Mouse (Mus musculus): ENCODE data around the gene Bud31. TPM values are rescaled to one million over a fixed set of nuclear protein-coding genes. Genes with fewer than 3 reads are reported as not detected.

Bud31 gene
- total and polyA plus RNA-seq, 2 experiments from 2014 or later = 127 to 166 TPM

DNA sequence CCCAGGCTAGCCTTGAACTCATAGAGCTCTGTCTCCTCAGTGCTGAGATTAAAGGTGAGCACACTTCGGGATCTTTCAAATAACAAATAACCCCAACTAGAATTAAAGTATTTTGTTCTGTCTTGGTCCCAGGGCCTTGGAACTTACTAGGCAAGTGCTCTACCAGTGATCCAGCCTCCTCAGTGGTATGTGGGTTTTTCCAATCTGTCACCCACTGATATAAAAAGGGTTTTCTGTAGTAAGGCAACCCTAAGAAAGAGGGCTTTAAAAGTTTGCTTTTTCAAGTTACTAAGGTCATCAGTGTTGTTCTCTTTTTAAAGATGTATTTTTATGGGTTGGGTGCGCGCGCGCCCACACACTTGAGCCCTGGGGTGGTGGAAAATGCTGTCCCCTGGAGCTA, 24.4 kb upstream of the Bud31 start:
- no peak for ATAC-seq
- H3K27me3 ChIP-seq (ENCODE audit: insufficient read depth, low read length) = peaks cover 7% of the 10 kb centered on the region; the same call in 1 of the 2 replicates
- TF ChIP-seq CTCF (IDR thresholded peaks at IDR 0.05; ENCODE audit: low read depth) = no peak
- no peaks in the 10 kb centered on the region for H3K36me3 ChIP-seq (ENCODE audit: insufficient read depth)
- no peak for DNase-seq
- no peak overlapping the region for H3K4me2 ChIP-seq (ENCODE audit: low read depth)
- no peaks in the 10 kb centered on the region for H3K9me3 ChIP-seq (ENCODE audit: low read length)
- no peaks in the 10 kb centered on the region for H3K4me1 ChIP-seq (ENCODE audit: insufficient read depth)
- 95% methylated on average over 5 of the region's 5 CpGs for WGBS
- H3K27ac ChIP-seq (ENCODE audit: low read depth, low read length) = no peak overlapping the region
- no peak overlapping the region for H3K9ac ChIP-seq
- no peak overlapping the region for H3K4me3 ChIP-seq (ENCODE audit: low read depth, low read length)

DNA sequence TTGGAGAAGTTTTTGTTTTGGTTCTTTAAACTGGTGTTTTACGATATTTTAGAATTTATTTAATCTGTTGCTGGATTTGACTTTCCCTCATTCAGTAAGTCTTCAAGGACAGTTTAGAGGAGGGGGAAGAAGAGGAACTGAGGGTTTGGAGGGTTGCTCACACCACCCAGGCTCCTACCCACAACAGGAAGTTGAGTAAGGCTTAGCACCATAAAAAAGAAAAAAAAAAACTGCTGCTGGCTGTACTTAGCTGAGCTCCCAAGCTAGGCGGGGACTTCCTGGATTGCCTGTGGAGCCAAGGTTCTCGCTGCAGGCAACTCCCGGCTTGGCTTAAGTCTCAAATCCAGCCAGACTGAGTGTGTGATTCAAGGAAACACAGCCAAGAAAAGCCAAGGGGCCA, 23.8 kb upstream of the Bud31 start:
- Histone ChIP-seq H3K27me3 (ENCODE audit: insufficient read depth, low read length) (peaks cover 7% of the 10 kb centered on the region; the same call in 1 of the 2 replicates), H3K9me3 (ENCODE audit: low read length) (no peaks in the 10 kb centered on the region), H3K27ac (ENCODE audit: low read depth, low read length) (no peak overlapping the region), H3K36me3 (ENCODE audit: insufficient read depth) (no peaks in the 10 kb centered on the region), H3K4me1 (ENCODE audit: insufficient read depth) (no peaks in the 10 kb centered on the region), H3K4me3 (ENCODE audit: low read depth, low read length) (no peak overlapping the region), H3K9ac (no peak overlapping the region), H3K4me2 (ENCODE audit: low read depth) (no peak overlapping the region)
- 62% methylated on average over 4 of the region's 4 CpGs for WGBS
- DNase-seq (no peak), ATAC-seq (no peak)
- no peak for TF ChIP-seq CTCF (IDR thresholded peaks at IDR 0.05; ENCODE audit: low read depth)

DNA sequence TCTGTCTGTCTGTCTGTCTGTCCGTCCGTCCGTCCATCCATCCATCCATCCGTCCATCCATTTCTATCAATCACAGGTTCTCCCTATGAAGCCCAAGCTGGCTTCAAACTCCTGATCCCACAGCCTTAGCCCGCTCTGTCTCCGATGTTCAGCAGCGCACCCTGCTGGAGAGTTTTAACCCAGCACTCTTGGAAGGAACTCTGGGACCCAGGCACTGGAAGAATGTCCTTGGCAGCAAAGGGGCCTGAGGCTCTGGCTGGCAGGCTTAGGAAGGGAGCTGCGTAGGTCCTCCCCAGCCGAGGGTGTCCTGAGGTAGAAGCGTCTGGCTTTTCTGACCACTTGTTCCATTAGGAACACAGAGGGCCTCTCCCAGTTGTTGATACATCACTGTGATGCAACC, 23.2 kb upstream of the Bud31 start:
- 34% methylated on average over 10 of the region's 10 CpGs for WGBS
- H3K9me3 ChIP-seq (ENCODE audit: low read length) = no peaks in the 10 kb centered on the region
- H3K4me2 ChIP-seq (ENCODE audit: low read depth) = no peak overlapping the region
- DNase-seq (peak; percentile 44), ATAC-seq (no peak)
- H3K27ac ChIP-seq (ENCODE audit: low read depth, low read length) = no peak overlapping the region
- TF ChIP-seq CTCF (IDR thresholded peaks at IDR 0.05; ENCODE audit: low read depth) = peak; percentile 64
- no peak overlapping the region for H3K9ac ChIP-seq
- no peaks in the 10 kb centered on the region for H3K36me3 ChIP-seq (ENCODE audit: insufficient read depth)
- no peak overlapping the region for H3K4me3 ChIP-seq (ENCODE audit: low read depth, low read length)
- peaks cover 7% of the 10 kb centered on the region; the same call in 1 of the 2 replicates for H3K27me3 ChIP-seq (ENCODE audit: insufficient read depth, low read length)
- H3K4me1 ChIP-seq (ENCODE audit: insufficient read depth) = no peaks in the 10 kb centered on the region

DNA sequence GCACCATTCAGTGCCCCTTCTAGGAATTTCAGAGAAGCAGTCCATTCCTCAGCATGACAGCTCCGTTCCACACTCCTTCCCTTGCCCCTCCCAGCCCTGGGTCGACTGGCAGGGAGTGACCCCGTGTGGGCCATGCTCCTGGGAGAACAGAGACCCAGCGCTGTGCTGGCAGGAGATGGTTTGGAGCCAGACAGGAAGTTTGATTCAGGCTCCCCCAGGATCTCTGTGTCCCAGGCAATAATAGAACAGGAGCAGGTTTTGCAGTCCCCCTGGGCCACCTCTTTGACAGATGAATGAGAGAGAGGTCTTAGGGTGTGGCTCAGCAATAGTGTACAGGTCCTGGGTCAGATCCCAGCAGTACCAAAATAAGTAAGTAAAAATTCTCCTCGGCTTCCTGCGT, 22.2 kb upstream of the Bud31 start:
- no peak overlapping the region for H3K4me2 ChIP-seq (ENCODE audit: low read depth)
- no peak overlapping the region for H3K9ac ChIP-seq
- DNase-seq (no peak), ATAC-seq (no peak)
- WGBS = 68% methylated on average over 6 of the region's 6 CpGs
- H3K4me1 ChIP-seq (ENCODE audit: insufficient read depth) = no peaks in the 10 kb centered on the region
- no peak overlapping the region for H3K4me3 ChIP-seq (ENCODE audit: low read depth, low read length)
- H3K27ac ChIP-seq (ENCODE audit: low read depth, low read length) = no peak overlapping the region
- H3K9me3 ChIP-seq (ENCODE audit: low read length) = no peaks in the 10 kb centered on the region
- peaks cover 7% of the 10 kb centered on the region; the same call in 1 of the 2 replicates for H3K27me3 ChIP-seq (ENCODE audit: insufficient read depth, low read length)
- no peaks in the 10 kb centered on the region for H3K36me3 ChIP-seq (ENCODE audit: insufficient read depth)
- no peak for TF ChIP-seq CTCF (IDR thresholded peaks at IDR 0.05; ENCODE audit: low read depth)

DNA sequence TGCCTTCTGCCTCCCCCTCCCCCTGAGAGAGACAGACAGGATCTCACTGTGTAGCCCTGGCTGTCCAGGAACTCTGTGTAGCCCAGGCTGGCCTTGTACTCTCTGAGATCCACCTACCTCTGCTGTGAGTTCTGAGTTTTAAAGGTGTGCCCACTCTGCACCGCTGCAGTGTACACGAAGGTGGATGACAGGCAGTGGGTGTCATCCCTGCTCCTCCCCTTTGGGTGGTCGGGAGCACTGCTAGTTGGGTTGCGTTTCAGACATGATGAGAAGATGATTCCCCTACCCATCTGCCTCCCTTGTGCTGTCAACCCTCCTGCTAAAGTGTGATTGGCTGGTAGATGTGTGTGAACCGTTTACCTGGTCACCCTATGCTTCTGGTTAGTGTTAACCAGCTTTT, 21.7 kb upstream of the Bud31 start:
- DNase-seq (no peak), ATAC-seq (no peak)
- H3K4me1 ChIP-seq (ENCODE audit: insufficient read depth) = no peaks in the 10 kb centered on the region
- H3K9me3 ChIP-seq (ENCODE audit: low read length) = no peaks in the 10 kb centered on the region
- peaks cover 7% of the 10 kb centered on the region; the same call in 1 of the 2 replicates for H3K27me3 ChIP-seq (ENCODE audit: insufficient read depth, low read length)
- H3K4me2 ChIP-seq (ENCODE audit: low read depth) = no peak overlapping the region
- no peaks in the 10 kb centered on the region for H3K36me3 ChIP-seq (ENCODE audit: insufficient read depth)
- no peak overlapping the region for H3K9ac ChIP-seq
- H3K27ac ChIP-seq (ENCODE audit: low read depth, low read length) = no peak overlapping the region
- no peak for TF ChIP-seq CTCF (IDR thresholded peaks at IDR 0.05; ENCODE audit: low read depth)
- 86% methylated on average over 5 of the region's 5 CpGs for WGBS
- H3K4me3 ChIP-seq (ENCODE audit: low read depth, low read length) = no peak overlapping the region

DNA sequence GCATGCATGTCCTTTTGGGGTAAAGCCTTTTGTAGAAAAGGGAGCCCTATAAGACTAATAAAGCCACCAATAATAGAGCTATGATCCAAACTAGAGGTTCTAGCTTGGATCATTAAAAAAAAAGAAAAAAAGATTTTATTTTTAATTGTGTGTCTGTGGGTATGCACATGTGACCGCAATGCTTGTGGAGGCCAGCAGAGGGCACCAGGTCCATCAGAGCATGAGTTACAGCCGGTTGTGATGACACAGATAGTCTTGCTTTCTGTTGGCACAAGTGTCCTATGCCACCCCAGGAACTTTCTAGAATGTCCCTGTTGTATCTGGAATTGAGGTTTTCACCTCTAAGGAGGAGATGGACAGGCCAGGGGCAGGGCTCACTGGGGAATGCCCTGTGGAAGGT, 20.8 kb upstream of the Bud31 start:
- TF ChIP-seq CTCF (IDR thresholded peaks at IDR 0.05; ENCODE audit: low read depth) = no peak; the same call in 1 of the 2 replicates
- Histone ChIP-seq H3K9me3 (ENCODE audit: low read length) (no peaks in the 10 kb centered on the region), H3K4me2 (ENCODE audit: low read depth) (no peak overlapping the region), H3K27me3 (ENCODE audit: insufficient read depth, low read length) (peaks cover 7% of the 10 kb centered on the region; the same call in 1 of the 2 replicates), H3K27ac (ENCODE audit: low read depth, low read length) (no peak overlapping the region), H3K36me3 (ENCODE audit: insufficient read depth) (peaks cover 8% of the 10 kb centered on the region; the same call in 1 of the 2 replicates), H3K9ac (no peak overlapping the region), H3K4me3 (ENCODE audit: low read depth, low read length) (no peak overlapping the region), H3K4me1 (ENCODE audit: insufficient read depth) (no peaks in the 10 kb centered on the region)
- no peak for DNase-seq
- WGBS = 86% methylated on average over 2 of the region's 2 CpGs
- no peak for ATAC-seq

DNA sequence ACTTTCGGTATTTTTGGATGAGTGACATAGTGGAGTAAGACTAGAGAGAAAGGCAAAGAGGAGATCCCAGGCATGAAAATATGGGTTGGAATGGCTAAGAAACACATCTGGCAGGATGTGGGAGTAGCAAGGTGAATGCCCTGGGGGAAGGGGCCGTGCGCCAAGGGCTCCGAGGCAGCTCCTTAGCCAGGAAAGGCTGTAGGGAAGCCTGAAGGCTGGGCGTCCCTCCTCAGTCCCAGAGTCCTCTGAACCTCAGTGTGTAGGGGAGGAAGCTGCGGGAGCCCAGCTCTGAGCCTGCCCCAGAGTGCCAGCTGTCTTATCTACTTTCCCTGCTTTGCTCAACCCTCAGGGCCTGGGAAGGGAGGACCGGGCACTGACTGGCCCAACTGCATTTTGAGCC, 19.2 kb upstream of the Bud31 start:
- TF ChIP-seq CTCF (IDR thresholded peaks at IDR 0.05; ENCODE audit: low read depth) = no peak
- DNase-seq (no peak), ATAC-seq (no peak)
- Histone ChIP-seq H3K4me3 (ENCODE audit: low read depth, low read length) (no peak overlapping the region), H3K4me2 (ENCODE audit: low read depth) (no peak overlapping the region), H3K4me1 (ENCODE audit: insufficient read depth) (no peaks in the 10 kb centered on the region), H3K27ac (ENCODE audit: low read depth, low read length) (no peak overlapping the region), H3K27me3 (ENCODE audit: insufficient read depth, low read length) (no peaks in the 10 kb centered on the region), H3K9ac (no peak overlapping the region), H3K9me3 (ENCODE audit: low read length) (no peaks in the 10 kb centered on the region), H3K36me3 (ENCODE audit: insufficient read depth) (peaks cover 18% of the 10 kb centered on the region)
- 74% methylated on average over 7 of the region's 7 CpGs for WGBS

All from forebrain, postnatal 0 days (tissue).